Mouse (Mus musculus): ENCODE measurements at regions not wholly inside any gene's neighbourhood (a gene's known extent, or its start where the extent isn't known, plus 50 kb on each side); places are given as distances from the start of the nearest gene placed in this dataset.

DNA sequence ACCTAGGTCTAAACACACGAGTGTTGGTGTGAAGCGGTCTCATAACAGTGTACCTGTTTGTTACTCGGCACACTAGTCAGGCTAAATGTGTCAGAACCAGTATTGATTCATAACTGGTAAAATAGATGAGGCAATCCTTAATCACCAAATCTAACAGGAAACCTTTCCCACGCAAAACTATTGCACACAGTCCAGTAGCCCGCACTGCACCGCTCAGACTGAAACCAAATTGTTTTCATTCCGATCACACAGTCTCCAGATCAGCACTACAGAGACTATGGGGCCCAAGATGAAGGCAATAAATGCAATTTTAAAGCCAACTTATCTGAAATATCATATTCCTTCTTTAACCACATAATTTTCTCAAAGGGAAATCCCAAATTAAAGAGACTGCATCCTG lies 246.1 kb upstream of the Smim15 start:
- TF ChIP-seq CTCF (conservative IDR thresholded peaks at IDR 0.05; ENCODE audit: low read length) (no peak), NANOG (IDR thresholded peaks at IDR 0.05; ENCODE audit: borderline replicate concordance, low read length) (no peak), POU5F1 (IDR thresholded peaks at IDR 0.05; ENCODE audit: borderline replicate concordance, low read length) (no peak)

Data from E14TG2a.4 (cell line).